In genomic region chr13:113429615-113430014, GRCm38 (mm10) we compare ENCODE assay signal across 10 mouse cellular contexts.
DNase-seq lines count a peak whose midpoint lies in the region; ATAC-seq and TF ChIP-seq lines count a peak whose summit lies in the region.
"Had no signal": no experiment of that assay in that cellular context is flagged by ENCODE, and none has a peak within 500 bp of the region (broad histone marks: within the 10 kb centered on the region; RNA-seq: fewer than 3 reads in every experiment).

No protein-coding gene starts in this region.

- dilution Hi-C loops in CH12.LX (cut with MboI; ENCODE audit: extremely low pct_ligation_motif_present, extremely low pct_unique_long_range_greater_than_20kb, low sequenced_read_pairs): no loop called here

- H3K27ac ChIP-seq in kidney, embryonic 14.5 days (ENCODE audit: low read depth, low read length): no peak overlapping the region
- no peak overlapping the region for H3K27ac ChIP-seq in CH12.LX (ENCODE audit: insufficient read depth, low read depth)
- H3K27ac ChIP-seq: liver, embryonic 15.5 days had no signal

- no peaks in the 10 kb centered on the region for H3K27me3 ChIP-seq in kidney, embryonic 14.5 days (ENCODE audit: control insufficient read depth, insufficient read depth, low read length)
- H3K27me3 ChIP-seq in CH12.LX (replicated peaks): no peaks in the 10 kb centered on the region
- H3K27me3 ChIP-seq: liver, embryonic 15.5 days had no signal

- no peaks in the 10 kb centered on the region for H3K36me3 ChIP-seq in kidney, embryonic 14.5 days (ENCODE audit: control insufficient read depth, insufficient read depth, low read length)
- H3K36me3 ChIP-seq in CH12.LX (replicated peaks in 1 of 2; ENCODE audit: control insufficient read depth in 1 of 2, insufficient read depth in 1 of 2, low read length in 1 of 2): no peaks in the 10 kb centered on the region
- H3K36me3 ChIP-seq: liver, embryonic 15.5 days had no signal

- no peak for TF ChIP-seq POLR2A in CH12.LX (IDR thresholded peaks at IDR 0.05; ENCODE audit: low read depth, low read length)

- peak; percentile 27 for DNase-seq in kidney, adult 9 months
- DNase-seq in CH12.LX (ENCODE audit: extremely low read depth): peak; percentile 24
- DNase-seq in T-cell, adult 2 months (ENCODE audit: low spot score): peak; percentile 1
- no peak for DNase-seq in adrenal gland, postnatal 4 days (ENCODE audit: low spot score in 2 of 2)
- DNase-seq in gastrocnemius, adult 8-10 months (ENCODE audit: low spot score in 2 of 2): no peak
- DNase-seq in ovary, postnatal 36 days (ENCODE audit: low spot score): no peak
- DNase-seq: right cerebral cortex, postnatal 4 days had no signal

- H3K4me3 ChIP-seq in kidney, embryonic 14.5 days (ENCODE audit: low read length): no peak overlapping the region
- no peak overlapping the region for H3K4me3 ChIP-seq in CH12.LX (replicated peaks in 1 of 3; ENCODE audit: low read depth in 2 of 3, low read length in 2 of 3, poor library complexity in 1 of 3)
- H3K4me3 ChIP-seq: liver, embryonic 15.5 days had no signal

- H3K4me1 ChIP-seq in kidney, embryonic 14.5 days (ENCODE audit: control insufficient read depth, insufficient read depth, low read length): no peaks in the 10 kb centered on the region
- peaks cover 0 to 10% of the 10 kb centered on the region in 2 experiments; a peak in 1 of 4 replicates for H3K4me1 ChIP-seq in CH12.LX (ENCODE audit: control insufficient read depth in 1 of 2, insufficient read depth in 2 of 2)
- H3K4me1 ChIP-seq: liver, embryonic 15.5 days had no signal

- 38% methylated on average over 3 of the region's 3 CpGs for WGBS in kidney, embryonic 14.5 days

- in situ Hi-C loops in CH12.LX (cut with MboI; ENCODE audit: low pct_ligation_motif_present, low pct_unique_long_range_greater_than_20kb, low sequenced_read_pairs): no loop called here

- TF ChIP-seq CTCF in CH12.LX (conservative IDR thresholded peaks at IDR 0.05 in 1 of 2, IDR thresholded peaks at IDR 0.05 in 1 of 2; ENCODE audit: low read depth in 2 of 2, low read length in 2 of 2): peak; percentile 66 to 75

- H3K9ac ChIP-seq in kidney, embryonic 14.5 days (ENCODE audit: low read depth, low read length): no peak overlapping the region
- no peak overlapping the region for H3K9ac ChIP-seq in CH12.LX (ENCODE audit: insufficient read depth, low read depth)
- H3K9ac ChIP-seq: liver, embryonic 15.5 days had no signal

- peaks cover 4% of the 10 kb centered on the region; the same call in 1 of the 2 replicates for H3K9me3 ChIP-seq in kidney, embryonic 14.5 days (ENCODE audit: control insufficient read depth, low read length)
- peaks cover 4% of the 10 kb centered on the region for H3K9me3 ChIP-seq in CH12.LX (replicated peaks; ENCODE audit: low read length)
- H3K9me3 ChIP-seq: liver, embryonic 15.5 days had no signal

- peak; percentile 41 for TF ChIP-seq RAD21 in CH12.LX (IDR thresholded peaks at IDR 0.05; ENCODE audit: low read depth, low read length)

- H3K79me2 ChIP-seq in CH12.LX (replicated peaks; ENCODE audit: control insufficient read depth, extremely low read depth, insufficient read depth, poor library complexity, severe bottlenecking): no peaks in the 10 kb centered on the region

- no peak overlapping the region for H3K4me2 ChIP-seq in kidney, embryonic 14.5 days (replicated peaks; ENCODE audit: low read depth, low read length)
- no peak overlapping the region for H3K4me2 ChIP-seq in CH12.LX (ENCODE audit: insufficient read depth, low read depth, poor library complexity, severe bottlenecking)
- H3K4me2 ChIP-seq: liver, embryonic 15.5 days had no signal

- TF ChIP-seq EP300 in CH12.LX (IDR thresholded peaks at IDR 0.05; ENCODE audit: low read length): no peak

- no peak for ATAC-seq in kidney, embryonic 14.5 days (ENCODE audit: low FRiP score, low TSS enrichment)
- ATAC-seq in megakaryocyte, adult 5-6 weeks (ENCODE audit: poor library complexity, severe bottlenecking): peak; percentile 70

TF ChIP-seq in CH12.LX, 34 proteins besides CTCF, POLR2A, EP300 and RAD21:
- TF ChIP-seq SMC3 (IDR thresholded peaks at IDR 0.05; ENCODE audit: low read depth, low read length) (peak; percentile 22; the same call in 1 of the 2 replicates), SIN3A (IDR thresholded peaks at IDR 0.05; ENCODE audit: low read length) (no peak)

Comparison
In these comparisons a context has a peak if more than half of its experiments do, and no peak if none do; other contexts are left out.
1. DNase-seq: peak in kidney, adult 9 months (single experiment), CH12.LX (single experiment) and T-cell, adult 2 months (single experiment); none in adrenal gland, postnatal 4 days (0 of 2), gastrocnemius, adult 8-10 months (0 of 2) and ovary, postnatal 36 days (single experiment).